Mouse (Mus musculus): ENCODE results near the gene Zdhhc19.

- TF ChIP-seq CTCF (conservative IDR thresholded peaks at IDR 0.05; ENCODE audit: low read length) (no peak), NANOG (IDR thresholded peaks at IDR 0.05; ENCODE audit: borderline replicate concordance, low read length) (no peak)
Measured at GRCm38 (mm10) chr16:32523462-32524243, 27.6 kb downstream of the Zdhhc19 start.
